Comparison of ENCODE assay signal across 18 mouse cellular contexts in the genomic region with DNA sequence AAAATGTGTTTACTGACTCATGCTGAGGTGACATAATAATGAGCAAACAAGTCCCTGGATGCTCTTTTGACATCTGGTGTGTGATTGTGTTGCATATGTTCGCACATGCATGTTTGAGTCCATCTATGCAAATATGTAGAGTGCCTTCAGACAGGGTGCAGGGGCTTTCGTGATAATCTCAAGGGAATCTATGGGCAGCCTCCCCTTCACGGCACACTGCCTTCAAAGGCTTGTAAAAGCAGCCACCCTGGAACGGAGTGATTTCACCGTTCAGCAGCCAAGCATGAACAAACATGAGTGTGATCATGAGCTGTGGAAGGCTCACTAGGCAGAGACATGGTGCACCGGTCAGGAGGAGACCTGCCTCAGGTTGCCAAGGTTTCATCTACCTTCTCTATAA. TPM values are rescaled to one million over a fixed set of nuclear protein-coding genes. Genes with fewer than 3 reads are reported as not detected.
DNase-seq lines count a peak whose midpoint lies in the region; ATAC-seq and TF ChIP-seq lines count a peak whose summit lies in the region.
"Had no signal": no experiment of that assay in that cellular context is flagged by ENCODE, and none has a peak within 500 bp of the region (broad histone marks: within the 10 kb centered on the region; RNA-seq: fewer than 3 reads in every experiment).

No protein-coding gene starts in this region.

- peak; percentile 15; the same call in 1 of the 2 replicates for ATAC-seq in hindbrain, embryonic 15.5 days (ENCODE audit: low FRiP score, low read depth)
- ATAC-seq in hindbrain, embryonic 14.5 days (ENCODE audit: low FRiP score), result no peak
- ATAC-seq in forebrain, postnatal 0 days, result no peak
- ATAC-seq: forebrain, embryonic 16.5 days; inflammation-experienced regulatory T-cells, adult 6 months had no signal

- DNase-seq in hindbrain, embryonic 14.5 days (ENCODE audit: low spot score), result no peak
- DNase-seq in B cell, adult 2 months, result peak; percentile 21 to 37
- DNase-seq in kidney, adult 8-10 months, result peak; percentile 15 to 40
- DNase-seq in kidney, postnatal 36 days, result peak; percentile 52 to 57
- no peak for DNase-seq in embryonic facial prominence, embryonic 10.5 days (ENCODE audit: low spot score)
- DNase-seq in forebrain, postnatal 0 days, result no peak
- no peak for DNase-seq in ovary, postnatal 10 days (ENCODE audit: low spot score)
- DNase-seq: cerebellum, postnatal 10 days; gastrocnemius, adult 2 months; heart, adult 2 months; layer of hippocampus, adult 9-11 months; liver; lung, embryonic 14.5 days; right cerebral cortex, adult 18-20 months; thymus, postnatal 4 days had no signal

- no peaks in the 10 kb centered on the region for H3K4me1 ChIP-seq in hindbrain, embryonic 15.5 days (replicated peaks)
- H3K4me1 ChIP-seq in hindbrain, embryonic 14.5 days (replicated peaks; ENCODE audit: control insufficient read depth, insufficient read depth, low read length), result no peaks in the 10 kb centered on the region
- H3K4me1 ChIP-seq in embryonic facial prominence, embryonic 10.5 days, result no peaks in the 10 kb centered on the region
- H3K4me1 ChIP-seq in forebrain, postnatal 0 days (ENCODE audit: insufficient read depth), result no peaks in the 10 kb centered on the region

- no peaks in the 10 kb centered on the region for H3K27me3 ChIP-seq in hindbrain, embryonic 15.5 days
- no peaks in the 10 kb centered on the region for H3K27me3 ChIP-seq in hindbrain, embryonic 14.5 days (ENCODE audit: control insufficient read depth, insufficient read depth, low read length)
- H3K27me3 ChIP-seq in embryonic facial prominence, embryonic 10.5 days (replicated peaks; ENCODE audit: low read depth, poor library complexity, severe bottlenecking), result no peaks in the 10 kb centered on the region
- 0 out of 2 replicates have a peak, but pooled peaks cover 4% of the 10 kb centered on the region for H3K27me3 ChIP-seq in forebrain, postnatal 0 days (ENCODE audit: insufficient read depth, low read length)

- H3K9ac ChIP-seq in hindbrain, embryonic 15.5 days, result no peak overlapping the region
- no peak overlapping the region for H3K9ac ChIP-seq in hindbrain, embryonic 14.5 days
- H3K9ac ChIP-seq in forebrain, postnatal 0 days, result no peak overlapping the region
- H3K9ac ChIP-seq: lung, embryonic 14.5 days had no signal

- H3K4me2 ChIP-seq in hindbrain, embryonic 15.5 days, result no peak overlapping the region
- no peak overlapping the region for H3K4me2 ChIP-seq in hindbrain, embryonic 14.5 days (replicated peaks)
- H3K4me2 ChIP-seq in forebrain, postnatal 0 days (ENCODE audit: low read depth), result no peak overlapping the region
- H3K4me2 ChIP-seq: lung, embryonic 14.5 days had no signal

- H3K4me3 ChIP-seq in hindbrain, embryonic 15.5 days, result no peak overlapping the region
- H3K4me3 ChIP-seq in hindbrain, embryonic 14.5 days (replicated peaks; ENCODE audit: low read length), result no peak overlapping the region
- no peak overlapping the region for H3K4me3 ChIP-seq in embryonic facial prominence, embryonic 10.5 days
- H3K4me3 ChIP-seq in forebrain, postnatal 0 days (ENCODE audit: low read depth, low read length), result no peak overlapping the region
- H3K4me3 ChIP-seq: gastrocnemius, adult 2 months; heart, adult 2 months had no signal

- 45% methylated on average over 6 of the region's 6 CpGs for WGBS in hindbrain, embryonic 15.5 days
- 48% methylated on average over 6 of the region's 6 CpGs for WGBS in hindbrain, embryonic 14.5 days
- WGBS in embryonic facial prominence, embryonic 10.5 days, result 71% methylated on average over 6 of the region's 6 CpGs
- 45% methylated on average over 6 of the region's 6 CpGs for WGBS in forebrain, postnatal 0 days

- no peak for TF ChIP-seq CTCF in forebrain, postnatal 0 days (IDR thresholded peaks at IDR 0.05; ENCODE audit: low read depth)

- no peak overlapping the region for H3K27ac ChIP-seq in hindbrain, embryonic 15.5 days (replicated peaks)
- H3K27ac ChIP-seq in hindbrain, embryonic 14.5 days, result no peak overlapping the region
- H3K27ac ChIP-seq in embryonic facial prominence, embryonic 10.5 days (replicated peaks), result no peak overlapping the region
- no peak overlapping the region for H3K27ac ChIP-seq in forebrain, postnatal 0 days (ENCODE audit: low read depth, low read length)
- H3K27ac ChIP-seq: gastrocnemius, adult 2 months; heart, adult 2 months had no signal

- no peaks in the 10 kb centered on the region for H3K36me3 ChIP-seq in hindbrain, embryonic 15.5 days
- H3K36me3 ChIP-seq in hindbrain, embryonic 14.5 days (replicated peaks; ENCODE audit: control insufficient read depth, insufficient read depth), result no peaks in the 10 kb centered on the region
- H3K36me3 ChIP-seq in embryonic facial prominence, embryonic 10.5 days (replicated peaks), result no peaks in the 10 kb centered on the region
- H3K36me3 ChIP-seq in forebrain, postnatal 0 days (ENCODE audit: insufficient read depth), result no peaks in the 10 kb centered on the region

- H3K9me3 ChIP-seq in hindbrain, embryonic 15.5 days, result no peaks in the 10 kb centered on the region
- no peaks in the 10 kb centered on the region for H3K9me3 ChIP-seq in hindbrain, embryonic 14.5 days (ENCODE audit: control insufficient read depth, low read length)
- H3K9me3 ChIP-seq in embryonic facial prominence, embryonic 10.5 days, result no peaks in the 10 kb centered on the region
- H3K9me3 ChIP-seq in forebrain, postnatal 0 days (ENCODE audit: low read length), result no peaks in the 10 kb centered on the region

RNA-seq across cellular contexts. Expression of gene Mbip, which starts 57.1 kb away (rescaled TPM):
- polyA plus RNA-seq in hindbrain, embryonic 15.5 days (2015; fragmentation: Nextera tagmentation; extraction: Ambion mirVana), result 34.4 and 38.3 TPM in 2 replicates
- polyA plus RNA-seq in hindbrain, embryonic 14.5 days (2014; fragmentation: Nextera tagmentation; extraction: Ambion mirVana), result 35.3 and 44.8 TPM in 2 replicates
- 46.4 and 55.6 TPM in 2 replicates for polyA plus RNA-seq in embryonic facial prominence, embryonic 10.5 days (2016; fragmentation: Nextera tagmentation; extraction: Ambion mirVana)
- 38.9 and 40.1 TPM in 2 replicates for total RNA-seq in forebrain, postnatal 0 days (2014; rRNA removed)
- 25.1 and 30.7 TPM in 2 replicates for polyA plus RNA-seq in forebrain, postnatal 0 days (2015; fragmentation: Nextera tagmentation; extraction: Ambion mirVana)

Comparison
In these comparisons a context has a peak if more than half of its experiments do, and no peak if none do; other contexts are left out.
1. DNase-seq: peak in B cell, adult 2 months (2 of 2), kidney, adult 8-10 months (2 of 2) and kidney, postnatal 36 days (2 of 2); none in hindbrain, embryonic 14.5 days (single experiment), embryonic facial prominence, embryonic 10.5 days (single experiment), forebrain, postnatal 0 days (single experiment) and ovary, postnatal 10 days (single experiment).